Comparison of ENCODE assay signal across 14 mouse cellular contexts in genomic region chr12:104761411-104761810, GRCm38 (mm10).
"Had no signal": no experiment of that assay in that cellular context is flagged by ENCODE, and none has a peak within 500 bp of the region (broad histone marks: within the 10 kb centered on the region; RNA-seq: fewer than 3 reads in every experiment).

No protein-coding gene starts in this region.

- H3K4me3 ChIP-seq: left cerebral cortex, adult 2 months; limb, embryonic 12.5 days; liver, embryonic 13.5 days; lung, embryonic 15.5 days; midbrain, embryonic 15.5 days; neural tube, embryonic 12.5 days had no signal

- H3K27me3 ChIP-seq: liver, embryonic 13.5 days; lung, embryonic 15.5 days; midbrain, embryonic 15.5 days; neural tube, embryonic 12.5 days had no signal

- DNase-seq: kidney, adult 8-10 months; kidney, postnatal 25 days; liver; liver, embryonic 13.5 days; liver, postnatal 0 days; lung, postnatal 36 days; right cerebral cortex, postnatal 4 days; spleen, adult 18-20 months; thymus, postnatal 14 days had no signal

- H3K27ac ChIP-seq: left cerebral cortex, adult 2 months; limb, embryonic 12.5 days; liver, embryonic 13.5 days; lung, embryonic 15.5 days; midbrain, embryonic 15.5 days; neural tube, embryonic 12.5 days had no signal

- H3K4me1 ChIP-seq: liver, embryonic 13.5 days; lung, embryonic 15.5 days; midbrain, embryonic 15.5 days had no signal

- H3K36me3 ChIP-seq: limb, embryonic 12.5 days; liver, embryonic 13.5 days; lung, embryonic 15.5 days; midbrain, embryonic 15.5 days; neural tube, embryonic 12.5 days had no signal
